Mouse (Mus musculus) liver, adult 2 months (tissue): ENCODE results near the gene Actr2. TPM values are rescaled to one million over a fixed set of nuclear protein-coding genes. Genes with fewer than 3 reads are reported as not detected.

Experiments used
- DNase-seq: peaks from one replicate; pipeline ENCODE4 v3.0.0-alpha.2; 2011; ENCODE audit warnings: low read depth, low spot score; ENCODE audit errors: extremely low read depth
- H3K27ac ChIP-seq: fragments of 200-500 bp; replicated peaks from 2 replicates; pipeline ENCODE4 v1.5.1; 2012; ENCODE audit warnings: low read depth, mild to moderate bottlenecking, control low read depth, inconsistent platforms, low read length; ENCODE audit not compliant: insufficient read depth
- H3K27me3 ChIP-seq: fragments of 200-500 bp; 2 replicates; pipeline ENCODE4 v1.6.1; 2012; ENCODE audit warnings: mild to moderate bottlenecking, moderate library complexity, low read length, inconsistent platforms; ENCODE audit not compliant: control insufficient read depth, insufficient read depth
- H3K36me3 ChIP-seq: fragments of 200-500 bp; 2 replicates; pipeline ENCODE4 v1.6.1; 2012; ENCODE audit warnings: low read length, inconsistent platforms; ENCODE audit not compliant: control insufficient read depth, insufficient read depth
- H3K4me1 ChIP-seq: fragments of 200-500 bp; 2 replicates; pipeline ENCODE4 v1.6.1; 2011; ENCODE audit warnings: low read length; ENCODE audit not compliant: control insufficient read depth, insufficient read depth
- H3K4me3 ChIP-seq: fragments of 200-500 bp; 2 replicates; pipeline ENCODE4 v1.5.1; 2011; ENCODE audit warnings: low read depth, mild to moderate bottlenecking, control low read depth, low read length, moderate library complexity; ENCODE audit not compliant: insufficient read depth
- H3K79me2 ChIP-seq: fragments of 200-500 bp; 2 replicates; pipeline ENCODE4 v1.6.1; 2012; ENCODE audit warnings: inconsistent platforms, mild to moderate bottlenecking, low read length, moderate library complexity; ENCODE audit not compliant: control insufficient read depth, insufficient read depth
- H3K9ac ChIP-seq: fragments of 200-500 bp; 2 replicates; pipeline ENCODE4 v1.6.1; 2012; ENCODE audit warnings: low read depth, mild to moderate bottlenecking, control low read depth, inconsistent platforms, low read length
- CTCF ChIP-seq: fragments of 200-500 bp; IDR thresholded peaks from 2 replicates; pipeline ENCODE4 v1.5.1; 2011; ENCODE audit warnings: low read depth, low read length, control low read depth
- POLR2A ChIP-seq: fragments of 200-500 bp; IDR thresholded peaks from 2 replicates; pipeline ENCODE4 v1.6.1; 2011; ENCODE audit warnings: low read length, control low read depth; ENCODE audit not compliant: insufficient read depth; ENCODE audit errors: extremely low read depth
- WGBS: fragments of 180-500 bp; shearing (Covaris S2); methylation state at CpG from one replicate; pipeline ENCODE4 v1.1.7; 2018; 5-methylcytosine and 5-hydroxymethylcytosine counted together
- polyA plus RNA-seq: library from polyadenylated mRNA; depleted of rRNA; stranded (reverse); fragments of >200 nt; gene quantifications from 2 replicates; pipeline ENCODE4 v1.2.3, GENCODE M21; 2012
- total RNA-seq: library from RNA; depleted of rRNA; stranded (reverse); fragments of >200 nt; gene quantifications from 2 replicates; pipeline ENCODE4 v1.2.3, GENCODE M21; 2014

Actr2 gene
- total and polyA plus RNA-seq, 2 experiments: 16.6 to 67.3 TPM

- H3K9ac ChIP-seq: no peak overlapping the region
- no peak overlapping the region for H3K4me3 ChIP-seq
- WGBS: 89% methylated on average over 3 of the region's 3 CpGs
- DNase-seq: no peak
- no peak overlapping the region for H3K27ac ChIP-seq
- TF ChIP-seq CTCF (no peak), POLR2A (no peak)
- H3K79me2 ChIP-seq: no peaks in the 10 kb centered on the region
- peaks cover 20% of the 10 kb centered on the region for H3K36me3 ChIP-seq
- no peaks in the 10 kb centered on the region for H3K27me3 ChIP-seq
- no peaks in the 10 kb centered on the region for H3K4me1 ChIP-seq
These were observed 53.0 kb downstream of the Actr2 start for GRCm38 (mm10) chr11:20059736-20060135.

GRCm38 (mm10) chr11:20057429-20057828 lies 55.3 kb downstream of the Actr2 start:
- Histone ChIP-seq H3K4me3 (no peak overlapping the region), H3K27ac (no peak overlapping the region), H3K79me2 (no peaks in the 10 kb centered on the region), H3K4me1 (no peaks in the 10 kb centered on the region), H3K36me3 (peaks cover 15% of the 10 kb centered on the region), H3K9ac (no peak overlapping the region), H3K27me3 (no peaks in the 10 kb centered on the region)
- 94% methylated on average over 2 of the region's 2 CpGs for WGBS
- no peak for DNase-seq
- TF ChIP-seq CTCF (no peak), POLR2A (no peak)

- Histone ChIP-seq H3K4me3 (no peak overlapping the region), H3K79me2 (no peaks in the 10 kb centered on the region), H3K4me1 (no peaks in the 10 kb centered on the region), H3K27ac (no peak overlapping the region), H3K27me3 (no peaks in the 10 kb centered on the region), H3K36me3 (peaks cover 12% of the 10 kb centered on the region), H3K9ac (no peak overlapping the region)
- TF ChIP-seq POLR2A (no peak), CTCF (peak; percentile 37)
- WGBS: 87% methylated on average over 1 of the region's 1 CpGs
- no peak for DNase-seq
These were observed 56.5 kb downstream of the Actr2 start for GRCm38 (mm10) chr11:20056168-20056567.

- no peak overlapping the region for H3K9ac ChIP-seq
- no peak overlapping the region for H3K4me3 ChIP-seq
- no peaks in the 10 kb centered on the region for H3K79me2 ChIP-seq
- H3K27ac ChIP-seq: no peak overlapping the region
- H3K27me3 ChIP-seq: no peaks in the 10 kb centered on the region
- 80% methylated on average over 5 of the region's 5 CpGs for WGBS
- H3K4me1 ChIP-seq: no peaks in the 10 kb centered on the region
- TF ChIP-seq CTCF: no peak
- TF ChIP-seq POLR2A: no peak
- DNase-seq: no peak
- H3K36me3 ChIP-seq: peaks cover 7% of the 10 kb centered on the region
These were observed 58.1 kb downstream of the Actr2 start for GRCm38 (mm10) chr11:20054617-20055016.

- no peak overlapping the region for H3K9ac ChIP-seq
- H3K27ac ChIP-seq: no peak overlapping the region
- no peaks in the 10 kb centered on the region for H3K27me3 ChIP-seq
- no peak overlapping the region for H3K4me3 ChIP-seq
- no peaks in the 10 kb centered on the region for H3K4me1 ChIP-seq
- no peak for DNase-seq
- H3K36me3 ChIP-seq: peaks cover 3% of the 10 kb centered on the region; the same call in 1 of the 2 replicates
- no peaks in the 10 kb centered on the region for H3K79me2 ChIP-seq
- WGBS: 83% methylated on average over 3 of the region's 3 CpGs
- no peak for TF ChIP-seq POLR2A
- TF ChIP-seq CTCF: no peak
These were observed 58.8 kb downstream of the Actr2 start for GRCm38 (mm10) chr11:20053951-20054350.

- Histone ChIP-seq H3K9ac (no peak overlapping the region), H3K36me3 (no peaks in the 10 kb centered on the region), H3K4me1 (no peaks in the 10 kb centered on the region), H3K27ac (no peak overlapping the region), H3K4me3 (no peak overlapping the region), H3K79me2 (no peaks in the 10 kb centered on the region), H3K27me3 (no peaks in the 10 kb centered on the region)
- WGBS: 73% methylated on average over 13 of the region's 13 CpGs
- DNase-seq: no peak
- TF ChIP-seq CTCF: no peak
- no peak for TF ChIP-seq POLR2A
These were observed 59.7 kb downstream of the Actr2 start for GRCm38 (mm10) chr11:20052814-20053536.
